Mouse (Mus musculus) forebrain, embryonic 16.5 days (tissue): ENCODE results near the gene Tmem202. TPM values are rescaled to one million over a fixed set of nuclear protein-coding genes. Genes with fewer than 3 reads are reported as not detected.

Source experiments
- ATAC-seq: fragments of 200-750 bp; cut with Nextera tagmentation; 2 replicates; pipeline ENCODE4 v1.8.0; 2017; ENCODE audit warnings: mild to moderate bottlenecking, moderate library complexity
- H3K27ac ChIP-seq: fragments of 300-500 bp; sonication (generic); 2 replicates; pipeline ENCODE4 v1.5.1; 2014; ENCODE audit warnings: low read length, control low read depth
- H3K27me3 ChIP-seq: fragments of 300-500 bp; sonication (generic); replicated peaks from 2 replicates; pipeline ENCODE4 v1.6.1; 2014; ENCODE audit warnings: low read length; ENCODE audit not compliant: control insufficient read depth, insufficient read depth
- H3K36me3 ChIP-seq: fragments of 300-500 bp; sonication (generic); 2 replicates; pipeline ENCODE4 v1.6.1; 2014; ENCODE audit not compliant: control insufficient read depth, insufficient read depth
- H3K4me1 ChIP-seq: fragments of 300-500 bp; sonication (generic); replicated peaks from 2 replicates; pipeline ENCODE4 v1.6.1; 2014; ENCODE audit warnings: low read length; ENCODE audit not compliant: control insufficient read depth, insufficient read depth
- H3K4me2 ChIP-seq: fragments of 300-500 bp; sonication (generic); 2 replicates; pipeline ENCODE4 v1.6.1; 2014; ENCODE audit warnings: mild to moderate bottlenecking, low read length, control low read depth
- H3K4me3 ChIP-seq: fragments of 300-500 bp; sonication (generic); replicated peaks from 2 replicates; pipeline ENCODE4 v1.5.1; 2014; ENCODE audit warnings: mild to moderate bottlenecking, low read length, control low read depth
- H3K9ac ChIP-seq: fragments of 300-500 bp; sonication (generic); replicated peaks from 2 replicates; pipeline ENCODE4 v1.6.1; 2014; ENCODE audit warnings: low read depth, low read length, control low read depth
- H3K9me3 ChIP-seq: fragments of 300-500 bp; sonication (generic); 2 replicates; pipeline ENCODE4 v1.6.1; 2016; ENCODE audit warnings: low read length; ENCODE audit not compliant: control insufficient read depth
- WGBS: fragments of 180-500 bp; shearing (Covaris S2); extraction: QIAGEN DNeasy Blood & Tissue Kit; methylation state at CpG from one replicate; pipeline ENCODE4 v1.1.7; 2014; 5-methylcytosine and 5-hydroxymethylcytosine counted together
- polyA plus RNA-seq: library from polyadenylated mRNA; unstranded; fragments of >200 nt; fragmentation: Nextera tagmentation; extraction: Ambion mirVana; gene quantifications from 2 replicates; pipeline ENCODE4 v1.2.1, GENCODE M21; 2015

Tmem202 gene
- polyA plus RNA-seq, 1 experiment from 2014 or later, result 0.58 TPM

- Histone ChIP-seq H3K9ac (no peak overlapping the region), H3K4me3 (no peak overlapping the region), H3K4me1 (no peaks in the 10 kb centered on the region), H3K27ac (no peak overlapping the region), H3K9me3 (no peaks in the 10 kb centered on the region), H3K27me3 (no peaks in the 10 kb centered on the region), H3K4me2 (no peak overlapping the region), H3K36me3 (no peaks in the 10 kb centered on the region)
- no peak for ATAC-seq
- 88% methylated on average over 2 of the region's 2 CpGs for WGBS
These were observed 20.3 kb downstream of the Tmem202 start for GRCm38 (mm10) chr9:59519396-59519795.

- no peak overlapping the region for H3K9ac ChIP-seq
- no peak overlapping the region for H3K27ac ChIP-seq
- H3K4me2 ChIP-seq, result no peak overlapping the region
- H3K36me3 ChIP-seq, result no peaks in the 10 kb centered on the region
- no peak for ATAC-seq
- no peaks in the 10 kb centered on the region for H3K4me1 ChIP-seq
- no peaks in the 10 kb centered on the region for H3K27me3 ChIP-seq
- no peaks in the 10 kb centered on the region for H3K9me3 ChIP-seq
- WGBS, result 59% methylated on average over 5 of the region's 5 CpGs
- no peak overlapping the region for H3K4me3 ChIP-seq
These were observed 20.7 kb downstream of the Tmem202 start for GRCm38 (mm10) chr9:59518976-59519375.

DNA sequence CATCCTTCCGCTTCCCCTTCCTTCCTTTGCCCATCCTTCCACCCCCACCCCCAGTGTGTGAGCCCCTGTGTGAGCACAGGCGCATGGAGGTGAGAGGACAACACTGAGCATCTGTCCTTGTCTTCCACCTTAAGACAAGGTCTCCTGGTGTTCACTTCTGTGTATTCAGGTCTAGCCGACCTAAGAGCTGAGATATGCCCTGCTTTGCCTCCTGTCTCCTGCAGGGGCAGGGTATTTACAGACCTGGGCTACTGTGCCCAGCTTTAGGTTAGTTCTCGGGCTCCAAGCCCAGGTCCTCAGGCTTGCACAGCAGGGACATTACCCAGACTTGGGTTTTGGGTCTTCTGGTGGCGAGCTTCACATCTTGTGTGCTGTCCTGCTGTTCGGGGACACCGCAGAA is 22.5 kb downstream of the Tmem202 start:
- Histone ChIP-seq H3K9ac (no peak overlapping the region), H3K27ac (no peak overlapping the region), H3K4me2 (no peak overlapping the region), H3K36me3 (no peaks in the 10 kb centered on the region), H3K9me3 (no peaks in the 10 kb centered on the region), H3K4me3 (no peak overlapping the region), H3K27me3 (no peaks in the 10 kb centered on the region), H3K4me1 (no peaks in the 10 kb centered on the region)
- no peak for ATAC-seq
- 58% methylated on average over 7 of the region's 7 CpGs for WGBS

- no peak for ATAC-seq
- Histone ChIP-seq H3K36me3 (no peaks in the 10 kb centered on the region), H3K27me3 (no peaks in the 10 kb centered on the region), H3K4me2 (no peak overlapping the region), H3K9ac (no peak overlapping the region), H3K9me3 (no peaks in the 10 kb centered on the region), H3K4me3 (no peak overlapping the region), H3K27ac (no peak overlapping the region), H3K4me1 (no peaks in the 10 kb centered on the region)
- 80% methylated on average over 3 of the region's 3 CpGs for WGBS
These were observed 24.6 kb downstream of the Tmem202 start for GRCm38 (mm10) chr9:59515069-59515468.

DNA sequence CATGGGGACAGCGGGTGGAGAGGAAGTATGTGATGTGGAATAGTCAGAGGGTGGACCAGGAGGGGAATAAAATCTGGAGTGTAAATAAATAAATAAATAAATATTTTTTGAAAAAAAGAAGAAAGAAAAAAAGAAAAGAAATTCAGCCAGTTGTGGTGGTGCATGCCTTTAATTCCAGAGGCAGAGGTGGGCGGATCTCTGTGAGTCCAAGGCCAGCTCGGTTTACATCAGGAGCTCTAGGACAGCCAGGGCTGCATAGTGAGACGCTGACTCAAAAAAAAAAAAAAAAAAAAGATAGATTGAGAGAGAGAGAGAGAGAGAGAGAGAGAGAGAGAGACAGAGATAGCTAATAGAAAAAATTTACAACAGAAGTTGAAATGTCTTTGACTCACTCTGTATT is 27.3 kb downstream of the Tmem202 start:
- WGBS, result 69% methylated on average over 4 of the region's 4 CpGs
- Histone ChIP-seq H3K9ac (no peak overlapping the region), H3K4me1 (no peaks in the 10 kb centered on the region), H3K27me3 (no peaks in the 10 kb centered on the region), H3K36me3 (no peaks in the 10 kb centered on the region), H3K9me3 (no peaks in the 10 kb centered on the region), H3K4me3 (no peak overlapping the region), H3K4me2 (no peak overlapping the region), H3K27ac (no peak overlapping the region)
- ATAC-seq, result no peak

- Histone ChIP-seq H3K36me3 (no peaks in the 10 kb centered on the region), H3K9ac (no peak overlapping the region), H3K4me1 (no peaks in the 10 kb centered on the region), H3K4me3 (no peak overlapping the region), H3K27me3 (no peaks in the 10 kb centered on the region), H3K4me2 (no peak overlapping the region), H3K9me3 (no peaks in the 10 kb centered on the region), H3K27ac (no peak overlapping the region)
- 51% methylated on average over 1 of the region's 1 CpGs for WGBS
- ATAC-seq, result no peak
These were observed 31.5 kb downstream of the Tmem202 start for GRCm38 (mm10) chr9:59508146-59508545.

- Histone ChIP-seq H3K4me1 (peaks cover 14% of the 10 kb centered on the region), H3K27ac (peak overlapping the region; percentile 99), H3K36me3 (no peaks in the 10 kb centered on the region), H3K27me3 (no peaks in the 10 kb centered on the region), H3K4me2 (peak overlapping the region; percentile 55), H3K9me3 (no peaks in the 10 kb centered on the region), H3K4me3 (peak overlapping the region; percentile 100), H3K9ac (peak overlapping the region; percentile 97)
- ATAC-seq, result no peak
These were observed 52.3 kb downstream of the Tmem202 start for GRCm38 (mm10) chr9:59487331-59487730.

DNA sequence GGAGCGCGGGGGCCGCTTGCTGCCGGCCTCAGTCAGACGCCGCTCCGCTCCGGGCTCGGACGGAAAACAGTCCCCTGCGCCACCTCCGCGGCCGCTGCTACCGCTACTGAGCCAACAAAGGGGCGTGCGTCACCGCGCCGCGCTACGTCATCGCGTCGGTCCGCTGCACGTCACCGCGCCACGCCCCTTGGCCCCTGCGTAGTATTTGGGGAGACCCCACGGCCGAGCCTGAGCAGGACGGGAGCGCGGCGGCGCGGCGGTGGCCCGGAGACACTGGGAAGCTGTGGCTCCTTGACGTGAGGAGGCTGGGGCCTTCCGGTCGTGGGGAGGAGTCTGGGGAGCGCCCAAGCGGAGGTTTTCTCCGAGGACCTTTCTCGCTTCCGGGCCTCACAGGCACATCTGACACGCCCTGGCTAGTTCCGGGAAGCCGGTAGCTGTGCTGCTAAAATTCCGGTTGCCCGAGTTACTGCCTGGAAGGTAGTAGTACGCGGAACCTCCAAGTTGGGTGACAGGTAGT is 53.0 kb downstream of the Tmem202 start, which contains the start of gene Arih1:
Arih1 (minus strand) TSS at position 70 of the 517 bp plus-strand sequence.
- H3K36me3 ChIP-seq, result no peaks in the 10 kb centered on the region
- peaks cover 17% of the 10 kb centered on the region for H3K4me1 ChIP-seq
- peak within 1 kb of the TSS; percentile 97 for H3K9ac ChIP-seq
- under 1% methylated on average over 52 of the region's 56 CpGs for WGBS
- peak; percentile 98 for ATAC-seq
- H3K4me3 ChIP-seq, result peak within 1 kb of the TSS; percentile 100
- H3K27me3 ChIP-seq, result no peaks in the 10 kb centered on the region
- H3K9me3 ChIP-seq, result no peaks in the 10 kb centered on the region
- H3K27ac ChIP-seq, result peak within 1 kb of the TSS; percentile 99
- H3K4me2 ChIP-seq, result peak within 1 kb of the TSS; percentile 96

GRCm38 (mm10) chr9:59486076-59486518 is 53.5 kb downstream of the Tmem202 start:
- peaks cover 17% of the 10 kb centered on the region for H3K4me1 ChIP-seq
- peak overlapping the region; percentile 99 for H3K27ac ChIP-seq
- ATAC-seq, result peak; percentile 67
- H3K9ac ChIP-seq, result peak overlapping the region; percentile 97
- peak overlapping the region; percentile 100 for H3K4me3 ChIP-seq
- under 1% methylated on average over 67 of the region's 71 CpGs for WGBS
- H3K36me3 ChIP-seq, result no peaks in the 10 kb centered on the region
- H3K27me3 ChIP-seq, result no peaks in the 10 kb centered on the region
- H3K9me3 ChIP-seq, result no peaks in the 10 kb centered on the region
- peak overlapping the region; percentile 96 for H3K4me2 ChIP-seq
